Mouse (Mus musculus) bone marrow, adult 2 months (tissue): ENCODE results near the gene Cct4. TPM values are rescaled to one million over a fixed set of nuclear protein-coding genes. Genes with fewer than 3 reads are reported as not detected.

Experiments used
- H3K27ac ChIP-seq: fragments of 200-500 bp; 2 replicates; pipeline ENCODE4 v1.5.1; 2012; ENCODE audit warnings: low read depth, mild to moderate bottlenecking, control low read depth, inconsistent platforms, low read length; ENCODE audit not compliant: control insufficient read depth, poor library complexity, insufficient read depth
- H3K4me1 ChIP-seq: fragments of 200-500 bp; 2 replicates; pipeline ENCODE4 v1.6.1; 2011; ENCODE audit warnings: low read length; ENCODE audit not compliant: control insufficient read depth, insufficient read depth
- H3K4me3 ChIP-seq: fragments of 200-500 bp; replicated peaks from 2 replicates; pipeline ENCODE3; 2011; ENCODE audit warnings: mild to moderate bottlenecking, low read depth, low read length, control low read depth; ENCODE audit not compliant: control insufficient read depth
- CTCF ChIP-seq: fragments of 200-500 bp; IDR thresholded peaks from 2 replicates; pipeline ENCODE4 v1.5.1; 2011; ENCODE audit warnings: low read length, control low read depth; ENCODE audit not compliant: control insufficient read depth, insufficient read depth
- POLR2A ChIP-seq: fragments of 200-500 bp; IDR thresholded peaks from 2 replicates; pipeline ENCODE4 v1.6.1; 2011; ENCODE audit warnings: low read depth, mild to moderate bottlenecking, control low read depth, low read length, borderline replicate concordance; ENCODE audit not compliant: control insufficient read depth
- WGBS: fragments of 180-500 bp; shearing (Covaris S2); methylation state at CpG from one replicate; pipeline ENCODE4 v1.1.7; 2018; 5-methylcytosine and 5-hydroxymethylcytosine counted together
- polyA plus RNA-seq: library from polyadenylated mRNA; stranded (reverse); fragments of >200 nt; gene quantifications from 2 replicates; pipeline ENCODE4 v1.2.4, GENCODE M21; 2011; ENCODE audit warnings: low replicate concordance; ENCODE audit not compliant: missing spikeins, insufficient read depth, insufficient read length

The Cct4 gene
- polyA plus RNA-seq, 1 experiment = 121 TPM

GRCm38 (mm10) chr11:22978711-22979110, 11.6 kb upstream of the Cct4 start:
- Histone ChIP-seq H3K4me1 (peaks cover 5% of the 10 kb centered on the region), H3K27ac (no peak overlapping the region), H3K4me3 (no peak overlapping the region)
- 69% methylated on average over 1 of the region's 1 CpGs for whole genome bisulfite sequencing
- TF ChIP-seq POLR2A = no peak
- no peak for TF ChIP-seq CTCF

DNA sequence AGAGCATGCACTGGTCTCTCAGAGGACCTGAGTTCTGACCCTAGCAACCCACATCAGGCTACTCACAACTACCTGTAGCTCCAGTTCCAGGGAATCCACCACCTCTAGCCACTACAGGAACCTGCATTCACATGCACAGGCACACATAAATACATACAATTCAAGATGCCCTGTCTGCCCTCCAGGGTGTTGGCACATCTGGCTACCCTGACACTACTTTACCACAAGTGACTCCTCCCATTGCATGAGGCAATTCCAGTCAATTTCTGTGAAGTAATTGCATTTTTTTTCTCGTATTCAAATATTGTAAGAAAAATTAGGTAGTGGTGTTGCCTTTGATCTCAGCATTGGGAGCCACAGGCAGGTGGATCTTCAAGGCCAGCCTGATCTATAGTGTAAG, 11.1 kb upstream of the Cct4 start:
- no peak for TF ChIP-seq POLR2A
- TF ChIP-seq CTCF = no peak
- Histone ChIP-seq H3K27ac (no peak overlapping the region), H3K4me1 (peaks cover 5% of the 10 kb centered on the region), H3K4me3 (no peak overlapping the region)
- WGBS = 31% methylated on average over 1 of the region's 1 CpGs

- Histone ChIP-seq H3K27ac (no peak overlapping the region), H3K4me1 (peaks cover 3% of the 10 kb centered on the region), H3K4me3 (peak overlapping the region; percentile 45)
- TF ChIP-seq POLR2A = no peak
- TF ChIP-seq CTCF = no peak
- WGBS = 24% methylated on average over 4 of the region's 4 CpGs
Measured at GRCm38 (mm10) chr11:22981041-22981440, 9.3 kb upstream of the Cct4 start.

GRCm38 (mm10) chr11:22981543-22981950, 8.8 kb upstream of the Cct4 start:
- Histone ChIP-seq H3K4me3 (peak overlapping the region; percentile 77), H3K4me1 (peaks cover 3% of the 10 kb centered on the region), H3K27ac (peak overlapping the region; percentile 93)
- TF ChIP-seq CTCF (no peak), POLR2A (no peak)
- 1% methylated on average over 12 of the region's 12 CpGs for WGBS

DNA sequence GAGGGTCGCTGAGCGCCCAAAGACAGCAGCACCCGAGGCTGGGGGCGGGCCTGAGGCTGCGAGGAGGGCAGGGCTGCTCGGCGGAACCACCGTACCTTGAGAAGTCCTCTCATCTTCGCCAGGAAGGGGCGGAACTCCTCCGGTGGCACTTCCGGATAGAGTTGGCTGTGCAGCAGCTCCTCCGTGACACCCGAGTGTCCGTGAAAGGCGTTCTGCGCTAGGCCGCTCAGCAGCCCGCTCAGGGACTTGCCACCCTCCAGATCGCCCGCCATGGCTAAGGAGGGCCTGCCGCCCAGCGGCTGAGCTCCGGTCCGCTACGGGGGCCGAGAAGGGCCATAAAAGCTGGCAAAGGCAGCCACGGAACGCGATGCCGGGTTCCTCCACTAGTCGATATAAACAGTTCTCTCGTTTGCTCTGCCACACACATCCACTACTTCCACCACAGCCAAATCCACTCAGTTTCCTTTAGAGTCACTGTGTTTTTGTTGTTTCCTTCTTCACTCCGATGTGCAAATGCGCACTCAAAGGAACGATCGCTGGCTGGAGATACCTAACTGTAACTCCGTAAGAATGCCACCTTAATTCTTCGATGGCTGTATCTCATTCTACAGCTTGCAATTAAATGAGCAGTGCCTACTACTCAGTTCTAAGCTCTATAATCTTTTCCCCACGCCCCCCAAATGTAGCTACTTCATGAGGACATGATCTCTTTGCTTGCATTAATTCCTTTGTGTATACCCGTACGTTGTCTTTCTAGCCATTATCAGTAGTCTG, 8.1 kb upstream of the Cct4 start, which contains the start of the genes Gm28048 and Commd1:
TSS of gene Gm28048 (minus strand) at position 107 of the 774 bp plus-strand sequence.
TSS of gene Commd1 (minus strand) at position 399 of the 774 bp plus-strand sequence.
- TF ChIP-seq POLR2A (peak; percentile 91; the same call in 1 of the 2 replicates), CTCF (peak; percentile 63)
- WGBS = 3% methylated on average over 42 of the region's 42 CpGs
- Histone ChIP-seq H3K27ac (peak within 1 kb of the TSS; percentile 93), H3K4me3 (peak within 1 kb of the TSS; percentile 77), H3K4me1 (peaks cover 3% of the 10 kb centered on the region)

- 84% methylated on average over 6 of the region's 6 CpGs for WGBS
- TF ChIP-seq CTCF = no peak
- TF ChIP-seq POLR2A = no peak
- H3K4me1 ChIP-seq = peaks cover 3% of the 10 kb centered on the region
- no peak overlapping the region for H3K27ac ChIP-seq
- no peak overlapping the region for H3K4me3 ChIP-seq
Measured at GRCm38 (mm10) chr11:22982846-22983245, 7.5 kb upstream of the Cct4 start.

DNA sequence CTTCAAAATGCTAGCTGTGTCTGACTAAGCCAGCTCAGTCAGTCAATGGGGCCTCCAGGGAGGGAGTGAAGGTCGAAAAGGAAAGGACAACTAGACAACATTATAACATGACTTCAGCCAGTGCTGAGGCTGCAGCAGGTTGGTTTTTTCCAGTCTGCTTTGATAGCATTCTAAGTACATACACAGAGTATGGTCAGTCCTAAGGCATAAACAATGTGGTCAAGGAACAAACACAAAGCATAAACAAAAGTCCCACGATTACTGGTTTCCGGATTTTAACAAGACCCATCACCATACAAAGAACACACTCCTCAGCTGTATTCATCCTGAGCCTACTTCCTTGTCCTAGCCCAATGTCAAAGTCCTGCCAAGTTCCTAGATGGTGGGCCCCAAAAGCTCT, 4.8 kb upstream of the Cct4 start:
- TF ChIP-seq POLR2A (no peak), CTCF (no peak)

DNA sequence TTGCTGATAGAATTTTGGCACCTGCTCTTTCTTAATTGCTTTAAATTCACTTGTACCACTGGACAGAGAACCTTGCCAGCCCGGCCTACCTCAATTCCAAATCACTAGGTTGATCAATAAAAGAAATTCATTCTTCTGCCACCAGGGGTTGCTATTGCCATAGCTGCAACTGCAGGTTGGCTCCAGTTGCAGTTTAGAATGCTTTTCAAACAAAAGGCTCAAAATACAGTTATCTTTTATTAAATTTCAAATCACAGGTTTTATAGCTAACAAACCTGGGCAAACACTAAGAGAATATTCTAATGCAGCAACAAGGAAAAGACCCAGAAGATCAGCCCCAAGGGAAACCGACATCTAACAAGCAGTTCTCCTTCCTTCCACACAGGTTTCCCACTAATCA, 3.0 kb upstream of the Cct4 start:
- WGBS = 38% methylated on average over 2 of the region's 2 CpGs
- Histone ChIP-seq H3K4me3 (no peak overlapping the region), H3K4me1 (peaks cover 1% of the 10 kb centered on the region; the same call in 1 of the 2 replicates), H3K27ac (no peak overlapping the region)
- TF ChIP-seq CTCF (peak; percentile 64), POLR2A (no peak)

More for the DNA sequence above, 4.8 kb upstream of the Cct4 start:
- 85% methylated on average over 3 of the region's 3 CpGs for WGBS
- H3K4me1 ChIP-seq = peaks cover 1% of the 10 kb centered on the region
- no peak overlapping the region for H3K27ac ChIP-seq
- H3K4me3 ChIP-seq = no peak overlapping the region

GRCm38 (mm10) chr11:22989786-22990185, 533 bp upstream of the Cct4 start:
- Histone ChIP-seq H3K27ac (no peak overlapping the region), H3K4me1 (peaks cover 1% of the 10 kb centered on the region; the same call in 1 of the 2 replicates), H3K4me3 (peak overlapping the region; percentile 66)
- 53% methylated on average over 1 of the region's 1 CpGs for WGBS
- TF ChIP-seq CTCF (no peak), POLR2A (no peak)
